Mouse (Mus musculus): Measurements from ENCODE around the gene Dtx2.

GRCm38 (mm10) chr5:135962125-135962491 lies 32.5 kb upstream of the Dtx2 start:
- TF ChIP-seq CTCF (IDR thresholded peaks at IDR 0.05; ENCODE audit: insufficient read depth, low read depth, low read length) (no peak), POLR2A (IDR thresholded peaks at IDR 0.05; ENCODE audit: insufficient read depth, low read depth, low read length) (no peak; the same call in 1 of the 2 replicates)

Measured in olfactory bulb, adult 2 months (tissue).